Mouse (Mus musculus): ENCODE measurements around the gene Efcab8. TPM values are rescaled to one million over a fixed set of nuclear protein-coding genes. Genes with fewer than 3 reads are reported as not detected.

Efcab8 gene
- total and polyA plus RNA-seq, 3 experiments: 0.08 to 0.42 (median 0.39) TPM

DNA sequence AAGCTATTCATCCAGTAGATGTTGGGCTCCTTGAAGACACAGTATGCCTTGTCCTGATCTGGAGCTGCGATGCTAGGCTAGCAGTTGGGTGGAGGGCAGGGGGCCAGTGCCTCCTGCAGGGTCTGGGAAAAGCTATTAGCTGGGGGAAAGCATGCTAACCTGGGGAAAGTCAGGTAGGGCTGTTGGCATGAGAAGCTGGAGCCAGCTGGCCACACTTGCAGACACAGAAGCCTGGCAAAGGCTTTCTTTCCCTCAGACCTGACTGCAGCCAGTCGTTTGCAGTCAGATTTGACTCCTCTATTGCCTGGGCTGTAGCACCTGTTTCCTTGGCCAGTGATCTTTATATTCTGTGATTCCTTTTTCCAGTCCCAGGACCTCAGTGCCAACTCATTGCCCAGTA, 79.8 kb downstream of the Efcab8 start (continued):
- no peak for TF ChIP-seq ZKSCAN1 (IDR thresholded peaks at IDR 0.05; ENCODE audit: borderline replicate concordance, low read depth, low read length)

DNA sequence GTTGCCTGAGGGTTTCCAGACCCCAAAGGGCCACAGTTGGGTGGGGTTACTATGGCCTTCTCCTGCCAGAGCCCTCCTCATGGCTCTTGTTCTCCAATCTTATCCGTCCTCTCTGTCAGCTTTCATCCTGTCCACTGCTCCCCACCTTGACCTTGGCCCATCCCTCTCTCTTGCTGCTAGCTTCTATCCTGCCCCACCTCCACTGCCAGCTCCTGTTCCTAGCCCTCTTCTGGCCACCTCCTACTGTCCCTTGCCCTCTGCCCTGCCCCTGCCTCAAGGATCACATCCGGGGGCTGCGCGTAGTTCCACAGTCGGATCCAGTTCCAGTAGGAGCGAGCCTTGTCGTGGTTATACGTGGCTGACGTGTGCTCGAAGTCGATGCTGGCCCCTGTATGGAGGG, 80.6 kb downstream of the Efcab8 start:
- Histone ChIP-seq H3K9ac (ENCODE audit: insufficient read depth, low read depth) (no peak overlapping the region), H3K4me2 (ENCODE audit: insufficient read depth, low read depth, poor library complexity, severe bottlenecking) (no peak overlapping the region), H3K4me3 (replicated peaks in 1 of 3; ENCODE audit: low read depth in 2 of 3, low read length in 2 of 3, poor library complexity in 1 of 3) (no peak overlapping the region), H3K9me3 (replicated peaks; ENCODE audit: low read length) (peaks cover 4% of the 10 kb centered on the region), H3K79me2 (replicated peaks; ENCODE audit: control insufficient read depth, extremely low read depth, insufficient read depth, poor library complexity, severe bottlenecking) (no peaks in the 10 kb centered on the region), H3K27me3 (replicated peaks) (peaks cover 79% of the 10 kb centered on the region), H3K36me3 (replicated peaks in 1 of 2; ENCODE audit: control insufficient read depth in 1 of 2, insufficient read depth in 1 of 2, low read length in 1 of 2) (no peaks in the 10 kb centered on the region), H3K27ac (ENCODE audit: insufficient read depth, low read depth) (no peak overlapping the region), H3K4me1 (ENCODE audit: control insufficient read depth in 1 of 2, insufficient read depth in 2 of 2) (no peaks in the 10 kb centered on the region)
- DNase-seq (ENCODE audit: extremely low read depth): no peak
- dilution Hi-C loops (cut with MboI; ENCODE audit: extremely low pct_ligation_motif_present, extremely low pct_unique_long_range_greater_than_20kb, low sequenced_read_pairs): no loop called here
- TF ChIP-seq USF2 (conservative IDR thresholded peaks at IDR 0.05; ENCODE audit: low read depth, low read length): no peak
- no peak for TF ChIP-seq MEF2A (IDR thresholded peaks at IDR 0.05; ENCODE audit: borderline replicate concordance, low read depth, low read length)
- in situ Hi-C loops (cut with MboI; ENCODE audit: low pct_ligation_motif_present, low pct_unique_long_range_greater_than_20kb, low sequenced_read_pairs): no loop called here

DNA sequence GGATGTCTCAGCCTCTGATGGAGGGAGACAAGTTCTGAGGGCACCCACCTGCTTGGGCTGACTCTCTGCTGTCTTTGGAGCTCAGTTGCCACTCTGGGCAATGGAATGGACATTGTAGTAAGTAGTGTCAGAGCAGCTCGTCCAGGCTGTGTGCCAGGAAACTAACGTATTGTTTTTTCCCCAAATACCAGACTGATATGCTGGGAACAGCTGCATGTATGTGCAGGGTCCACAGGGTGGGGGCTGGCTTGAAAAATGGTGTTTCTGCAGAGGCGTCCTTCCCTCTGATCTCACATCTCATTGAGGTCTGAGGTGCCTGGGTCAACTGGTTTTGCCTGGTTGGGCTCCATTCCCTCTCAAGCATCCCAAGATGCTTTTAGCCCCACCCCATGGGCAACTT, 81.0 kb downstream of the Efcab8 start:
- H3K9me3 ChIP-seq (replicated peaks; ENCODE audit: low read length): peaks cover 4% of the 10 kb centered on the region
- no peak for DNase-seq (ENCODE audit: extremely low read depth)
- TF ChIP-seq POLR2A (IDR thresholded peaks at IDR 0.05; ENCODE audit: low read depth, low read length) (no peak), EP300 (IDR thresholded peaks at IDR 0.05; ENCODE audit: low read length) (no peak), RCOR1 (conservative IDR thresholded peaks at IDR 0.05; ENCODE audit: low read depth, low read length) (no peak), MAX (IDR thresholded peaks at IDR 0.05; ENCODE audit: low read length) (no peak), NRF1 (IDR thresholded peaks at IDR 0.05; ENCODE audit: low read depth, low read length) (no peak), JUN (IDR thresholded peaks at IDR 0.05; ENCODE audit: insufficient read depth, low read depth, low read length) (no peak), POLR2AphosphoS2 (IDR thresholded peaks at IDR 0.05; ENCODE audit: low read depth, low read length) (no peak), MAFK (IDR thresholded peaks at IDR 0.05; ENCODE audit: insufficient replicate concordance, low read length) (no peak)
- no peak overlapping the region for H3K4me3 ChIP-seq (replicated peaks in 1 of 3; ENCODE audit: low read depth in 2 of 3, low read length in 2 of 3, poor library complexity in 1 of 3)
- H3K36me3 ChIP-seq (replicated peaks in 1 of 2; ENCODE audit: control insufficient read depth in 1 of 2, insufficient read depth in 1 of 2, low read length in 1 of 2): no peaks in the 10 kb centered on the region
- H3K4me2 ChIP-seq (ENCODE audit: insufficient read depth, low read depth, poor library complexity, severe bottlenecking): no peak overlapping the region
- dilution Hi-C loops (cut with MboI; ENCODE audit: extremely low pct_ligation_motif_present, extremely low pct_unique_long_range_greater_than_20kb, low sequenced_read_pairs): no loop called here
- H3K79me2 ChIP-seq (replicated peaks; ENCODE audit: control insufficient read depth, extremely low read depth, insufficient read depth, poor library complexity, severe bottlenecking): no peaks in the 10 kb centered on the region
- in situ Hi-C loops (cut with MboI; ENCODE audit: low pct_ligation_motif_present, low pct_unique_long_range_greater_than_20kb, low sequenced_read_pairs): no loop called here
- no peak overlapping the region for H3K27ac ChIP-seq (ENCODE audit: insufficient read depth, low read depth)
- H3K27me3 ChIP-seq (replicated peaks): peaks cover 78% of the 10 kb centered on the region
- no peaks in the 10 kb centered on the region for H3K4me1 ChIP-seq (ENCODE audit: control insufficient read depth in 1 of 2, insufficient read depth in 2 of 2)
- no peak overlapping the region for H3K9ac ChIP-seq (ENCODE audit: insufficient read depth, low read depth)

DNA sequence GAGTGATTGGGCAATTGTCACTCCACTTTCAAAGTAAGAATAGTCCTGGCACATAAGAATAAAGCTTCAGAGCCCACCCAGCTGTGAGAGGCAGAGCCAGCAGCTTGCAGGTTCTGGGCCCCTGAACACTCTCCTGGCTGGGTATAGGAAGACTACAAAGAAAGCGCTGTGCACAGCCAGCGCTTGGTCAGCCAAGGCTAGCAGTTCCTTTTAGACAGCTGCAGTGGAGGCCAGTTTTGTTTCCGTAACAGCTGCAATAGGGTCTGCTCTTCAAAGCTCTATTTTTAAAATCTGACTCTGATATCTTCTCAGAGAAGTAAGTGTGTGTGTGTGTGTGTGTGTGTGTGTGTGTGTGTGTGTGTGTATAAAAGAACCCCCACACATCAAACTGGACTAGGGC, 82.2 kb downstream of the Efcab8 start:
- H3K27me3 ChIP-seq (replicated peaks): peaks cover 78% of the 10 kb centered on the region
- H3K27ac ChIP-seq (ENCODE audit: insufficient read depth, low read depth): no peak overlapping the region
- no peaks in the 10 kb centered on the region for H3K36me3 ChIP-seq (replicated peaks in 1 of 2; ENCODE audit: control insufficient read depth in 1 of 2, insufficient read depth in 1 of 2, low read length in 1 of 2)
- no peaks in the 10 kb centered on the region for H3K4me1 ChIP-seq (ENCODE audit: control insufficient read depth in 1 of 2, insufficient read depth in 2 of 2)
- dilution Hi-C loops (cut with MboI; ENCODE audit: extremely low pct_ligation_motif_present, extremely low pct_unique_long_range_greater_than_20kb, low sequenced_read_pairs) (no loop called here), in situ Hi-C loops (cut with MboI; ENCODE audit: low pct_ligation_motif_present, low pct_unique_long_range_greater_than_20kb, low sequenced_read_pairs) (no loop called here)
- TF ChIP-seq SMC3 (IDR thresholded peaks at IDR 0.05; ENCODE audit: low read depth, low read length) (no peak), IRF4 (IDR thresholded peaks at IDR 0.05; ENCODE audit: low read depth, low read length) (no peak), HCFC1 (IDR thresholded peaks at IDR 0.05; ENCODE audit: low read depth, low read length) (no peak), E2F4 (IDR thresholded peaks at IDR 0.05; ENCODE audit: insufficient replicate concordance, low read depth, low read length) (no peak)
- H3K9me3 ChIP-seq (replicated peaks; ENCODE audit: low read length): peaks cover 4% of the 10 kb centered on the region
- DNase-seq (ENCODE audit: extremely low read depth): no peak
- H3K4me2 ChIP-seq (ENCODE audit: insufficient read depth, low read depth, poor library complexity, severe bottlenecking): no peak overlapping the region
- H3K79me2 ChIP-seq (replicated peaks; ENCODE audit: control insufficient read depth, extremely low read depth, insufficient read depth, poor library complexity, severe bottlenecking): no peaks in the 10 kb centered on the region
- no peak overlapping the region for H3K4me3 ChIP-seq (replicated peaks in 1 of 3; ENCODE audit: low read depth in 2 of 3, low read length in 2 of 3, poor library complexity in 1 of 3)
- no peak overlapping the region for H3K9ac ChIP-seq (ENCODE audit: insufficient read depth, low read depth)

Measured in CH12.LX (cell line).